Mouse (Mus musculus) embryo, embryonic 10.5 days (tissue): ENCODE results near the gene Chka.

Source experiments
- DNase-seq: peaks from one replicate; pipeline ENCODE4 v3.0.0-alpha.2; 2015; ENCODE audit warnings: low spot score

Chka gene

DNA sequence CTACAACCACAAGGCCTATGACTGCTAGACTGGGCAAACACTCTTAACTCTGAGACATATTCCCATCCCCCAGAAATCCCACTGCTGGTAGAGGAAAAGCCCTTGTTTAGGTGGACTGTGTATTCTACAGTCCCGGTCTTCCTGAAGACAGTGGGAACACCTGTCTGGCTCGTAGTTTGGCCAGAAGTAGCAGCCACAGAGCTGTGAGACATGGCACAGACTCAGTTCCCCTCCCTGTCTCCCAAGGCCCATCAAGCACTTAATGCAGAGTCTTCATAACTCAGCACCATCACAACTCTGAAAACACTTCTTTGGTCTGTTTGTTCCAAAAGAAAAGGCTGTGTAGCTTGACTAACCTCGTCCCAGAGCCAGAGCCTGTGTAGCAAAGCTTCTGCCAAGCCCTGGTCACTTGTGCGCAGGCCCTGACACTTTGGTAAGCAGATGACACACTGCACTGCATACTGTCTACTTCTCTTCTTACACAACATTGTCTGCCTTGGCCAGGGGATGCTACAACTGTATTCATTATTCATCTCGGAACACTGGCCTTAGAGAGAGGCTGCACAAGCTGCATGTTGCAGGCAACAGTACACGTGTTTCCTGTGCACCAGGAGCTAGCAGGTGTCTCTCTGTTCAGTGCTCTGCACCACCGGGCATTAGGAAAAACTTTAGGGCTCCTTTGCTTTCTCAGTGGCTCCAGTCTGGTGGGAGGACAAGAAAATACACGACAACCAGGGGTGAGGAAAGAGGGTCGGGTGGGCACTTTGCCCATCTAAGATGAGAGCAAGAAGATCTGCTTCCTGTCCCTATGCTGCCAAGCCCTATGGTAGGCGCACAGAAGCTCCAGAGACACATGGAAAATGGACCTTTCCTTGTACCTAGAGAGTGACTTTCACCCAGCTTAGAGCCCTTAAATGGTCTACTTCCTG lies 4.6 kb upstream of the Chka start:
- no peak for DNase-seq

DNA sequence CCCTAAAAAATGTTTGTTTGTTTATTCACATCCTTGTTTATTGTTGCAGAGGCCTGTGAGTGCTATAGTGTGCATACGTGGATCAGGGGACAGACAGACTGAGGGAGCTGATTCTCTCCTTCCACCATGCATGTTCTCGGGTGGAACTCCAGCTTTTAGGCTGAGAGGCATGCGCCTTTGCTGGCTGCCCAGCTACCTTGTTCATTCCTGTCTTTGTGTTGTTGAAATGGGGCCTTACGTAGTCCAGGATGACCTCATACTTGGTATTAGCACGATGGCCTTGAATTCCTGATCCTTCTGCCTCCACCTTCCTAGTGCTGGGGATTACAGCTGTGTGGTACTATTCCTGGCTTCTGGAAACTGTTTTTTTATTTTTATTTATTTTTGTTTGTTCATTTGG lies 3.9 kb upstream of the Chka start:
- no peak for DNase-seq

DNA sequence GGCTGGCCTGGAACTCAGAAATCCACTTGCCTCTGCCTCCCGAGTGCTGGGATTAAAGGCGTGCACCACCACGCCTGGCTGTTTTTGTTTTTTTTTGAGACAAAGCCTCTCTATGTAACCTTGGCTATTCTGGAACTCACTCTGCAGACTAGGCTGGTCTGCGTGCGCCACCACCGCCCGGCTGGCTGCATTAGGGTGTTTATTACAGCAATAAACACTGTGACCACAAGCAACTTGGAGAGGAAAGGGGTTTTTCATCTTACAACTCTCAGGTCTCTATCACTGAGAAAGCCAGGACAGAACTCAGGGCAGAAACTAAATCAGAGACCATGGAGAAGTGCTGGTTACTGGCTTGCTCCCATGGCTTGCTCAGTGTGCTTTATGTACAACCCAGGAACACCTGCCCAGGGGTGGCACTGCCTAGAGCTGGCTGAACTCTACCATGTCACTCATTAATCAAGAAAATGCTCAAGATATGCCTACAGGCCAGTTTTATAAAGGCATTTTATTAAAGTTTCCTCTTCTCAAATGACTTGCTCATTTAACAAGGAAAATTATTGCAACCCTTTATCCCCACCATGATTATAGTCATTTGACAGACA lies 3.3 kb upstream of the Chka start:
- no peak for DNase-seq

DNA sequence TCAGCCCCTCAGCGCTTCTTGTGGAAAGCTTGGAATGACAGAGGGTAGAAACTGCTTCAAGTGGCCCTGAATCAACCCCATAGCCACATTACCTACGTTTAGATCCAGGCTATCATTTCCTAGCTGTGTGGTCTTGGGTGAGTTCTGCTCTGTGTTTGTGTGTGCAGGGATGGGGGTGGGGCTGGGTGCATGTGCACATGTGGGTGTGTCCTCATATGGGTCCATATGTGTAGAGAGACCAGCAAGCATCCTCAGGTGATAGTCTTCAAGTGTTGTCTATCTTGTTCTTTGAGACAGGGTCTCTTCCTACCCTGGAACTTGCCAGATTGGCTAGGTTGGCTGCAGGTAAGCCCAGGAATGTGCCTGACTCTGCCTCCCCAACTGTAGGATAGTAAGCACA lies 2.3 kb upstream of the Chka start:
- DNase-seq: no peak

DNA sequence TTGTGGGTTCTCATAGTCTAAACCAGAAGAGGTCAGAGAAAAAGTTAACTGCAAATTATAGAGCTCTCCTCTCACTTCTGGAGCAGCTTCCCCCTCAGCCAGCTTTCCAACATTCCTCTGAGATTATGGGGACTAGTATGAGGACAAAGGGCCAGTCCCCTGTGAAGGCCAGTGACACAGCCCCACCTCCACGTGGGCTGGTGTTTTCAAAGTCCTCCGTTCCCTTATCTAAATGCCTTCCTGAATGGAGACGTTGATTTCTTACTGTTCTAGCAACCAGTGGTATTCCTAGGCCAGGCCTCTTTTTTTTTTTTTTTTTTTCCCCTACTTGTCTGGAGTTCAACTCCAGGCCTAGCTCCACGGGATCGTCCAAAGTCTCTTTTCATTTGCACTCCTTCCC lies 1.5 kb upstream of the Chka start:
- DNase-seq: no peak

DNA sequence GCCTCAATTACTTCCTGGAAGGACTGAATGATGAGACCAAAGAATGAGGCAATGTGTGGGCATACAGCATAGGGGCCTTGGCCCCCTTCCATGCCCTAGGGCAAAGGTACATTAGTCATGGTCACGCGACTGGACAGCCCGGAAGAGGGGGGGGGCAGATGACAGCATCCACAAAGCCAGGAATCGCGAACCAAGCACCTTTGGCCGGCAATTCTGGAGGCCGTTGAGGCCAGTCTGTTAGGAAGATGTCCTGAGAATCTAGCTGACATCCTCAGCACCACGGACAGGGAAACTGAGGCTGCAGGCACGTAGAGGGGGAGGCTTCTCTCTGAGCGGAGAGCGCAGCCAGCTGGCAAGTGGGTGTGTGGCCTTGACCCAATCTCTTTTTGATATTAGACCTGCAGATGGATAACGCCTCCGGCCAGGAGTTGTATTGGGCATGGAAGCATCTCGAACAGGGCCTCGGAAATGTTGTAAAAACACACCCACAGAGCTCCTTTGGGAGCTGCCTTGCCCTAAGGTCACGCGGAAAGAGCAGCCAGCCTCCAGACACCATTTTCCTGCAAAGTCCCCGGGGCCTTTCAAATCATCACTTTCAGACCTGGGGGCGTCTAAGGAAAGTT lies 615 bp upstream of the Chka start:
- peak; percentile 51 for DNase-seq

DNA sequence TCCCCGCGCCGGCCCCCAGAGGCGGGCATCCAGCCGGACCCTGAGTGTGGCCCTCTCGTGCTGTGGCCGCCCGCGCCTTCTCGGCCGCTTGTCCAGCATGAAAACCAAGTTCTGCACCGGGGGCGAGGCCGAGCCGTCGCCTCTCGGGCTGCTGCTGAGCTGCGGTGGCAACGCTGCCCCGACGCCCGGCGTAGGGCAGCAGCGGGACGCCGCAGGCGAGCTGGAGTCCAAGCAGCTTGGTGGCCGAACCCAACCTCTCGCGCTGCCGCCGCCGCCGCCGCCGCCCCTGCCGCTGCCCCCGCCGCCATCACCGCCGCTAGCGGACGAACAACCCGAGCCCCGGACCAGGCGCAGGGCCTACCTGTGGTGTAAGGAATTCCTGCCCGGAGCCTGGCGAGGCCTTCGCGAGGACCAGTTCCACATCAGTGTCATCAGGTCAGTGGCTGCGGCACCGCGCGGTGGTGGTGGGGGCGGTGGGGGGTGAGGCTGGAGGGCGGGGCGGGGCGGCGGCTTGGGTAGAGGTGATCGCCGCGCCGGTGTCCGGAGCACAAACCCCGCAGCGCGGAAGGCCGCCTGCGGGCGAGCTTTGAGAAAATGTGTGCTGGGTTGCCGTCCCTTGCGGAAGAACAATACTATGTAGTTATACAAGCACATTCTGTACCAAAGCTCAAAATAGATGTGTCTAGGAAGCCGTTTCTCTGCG lies 557 bp downstream of the Chka start:
- peak; percentile 65 for DNase-seq

DNA sequence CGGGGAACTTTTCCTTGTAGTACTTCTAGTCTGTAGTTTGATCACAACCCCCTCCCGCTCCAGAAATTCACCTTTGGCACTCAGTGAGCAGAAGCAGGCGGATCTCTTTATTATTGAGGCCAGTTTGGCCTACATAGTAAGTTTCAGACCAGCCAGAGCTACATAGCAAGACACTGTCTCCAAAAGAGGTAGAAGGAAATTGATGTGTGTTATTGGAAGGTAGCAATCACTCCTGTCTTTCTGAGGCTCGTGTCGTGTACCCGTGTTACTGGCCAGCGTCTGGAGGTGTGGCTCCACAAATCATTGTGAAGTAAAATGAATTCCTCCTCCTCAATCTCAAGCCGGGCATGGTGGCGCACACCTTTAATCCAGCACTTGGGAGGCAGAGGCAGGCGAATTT lies 1.5 kb downstream of the Chka start:
- DNase-seq: no peak

DNA sequence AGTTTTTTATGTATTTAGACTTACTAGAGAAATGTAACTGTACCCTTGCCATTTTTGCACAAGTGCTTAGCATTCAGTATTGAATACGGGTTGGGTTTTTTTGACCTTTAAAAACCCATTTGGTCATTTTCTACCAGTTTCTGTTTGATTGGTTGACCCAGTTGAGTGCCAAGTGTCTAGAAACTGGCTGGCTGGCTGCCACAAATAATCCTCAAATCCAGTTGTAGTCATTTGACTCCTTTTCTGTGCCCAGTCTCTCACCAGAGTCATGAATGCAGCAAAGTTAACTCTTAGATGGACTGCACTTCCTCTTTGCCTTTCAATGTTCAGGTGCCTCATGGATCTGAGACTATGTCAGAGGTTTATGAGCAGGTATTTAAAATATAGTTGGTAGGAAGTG lies 2.3 kb downstream of the Chka start:
- DNase-seq: no peak

DNA sequence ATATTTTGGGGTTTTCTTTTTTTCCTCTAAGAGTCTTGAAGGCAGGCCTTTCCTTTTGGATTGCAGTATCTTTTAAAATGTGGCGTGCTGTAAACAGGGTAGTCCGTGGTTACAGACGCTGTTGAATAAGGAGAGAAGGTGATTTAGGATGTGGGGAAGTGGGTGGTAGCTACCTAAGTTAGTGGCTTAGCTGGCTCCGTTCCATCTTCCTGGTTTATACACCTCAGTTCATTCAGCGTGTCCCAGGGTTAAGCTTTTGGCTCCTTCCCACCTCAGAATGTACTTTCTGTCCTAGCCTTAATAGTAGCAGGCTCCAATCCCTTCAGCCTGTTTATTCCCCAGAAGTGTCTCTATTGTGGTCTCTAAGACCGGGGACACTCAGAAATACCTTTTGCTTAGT lies 3.5 kb downstream of the Chka start:
- no peak for DNase-seq

DNA sequence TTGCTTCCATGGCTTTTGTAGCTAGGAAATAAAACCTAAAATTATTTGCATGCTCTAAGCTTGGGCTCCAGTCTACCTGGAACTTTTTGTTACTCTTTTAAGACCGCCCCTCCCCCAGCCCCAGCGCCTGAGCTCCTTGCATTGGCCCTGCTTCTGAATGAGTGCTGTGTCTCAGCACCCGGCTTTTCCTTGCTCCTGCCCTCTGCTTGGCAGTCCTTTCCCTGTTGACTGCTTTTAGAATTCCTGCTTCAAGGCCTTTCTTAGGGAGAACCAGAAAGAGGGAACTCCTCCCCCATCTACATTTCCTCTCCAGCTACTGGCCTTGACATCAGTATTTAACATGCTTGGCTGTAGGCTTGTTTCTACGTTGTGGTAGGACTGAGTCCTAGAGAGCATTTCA lies 4.0 kb downstream of the Chka start:
- DNase-seq: no peak

DNA sequence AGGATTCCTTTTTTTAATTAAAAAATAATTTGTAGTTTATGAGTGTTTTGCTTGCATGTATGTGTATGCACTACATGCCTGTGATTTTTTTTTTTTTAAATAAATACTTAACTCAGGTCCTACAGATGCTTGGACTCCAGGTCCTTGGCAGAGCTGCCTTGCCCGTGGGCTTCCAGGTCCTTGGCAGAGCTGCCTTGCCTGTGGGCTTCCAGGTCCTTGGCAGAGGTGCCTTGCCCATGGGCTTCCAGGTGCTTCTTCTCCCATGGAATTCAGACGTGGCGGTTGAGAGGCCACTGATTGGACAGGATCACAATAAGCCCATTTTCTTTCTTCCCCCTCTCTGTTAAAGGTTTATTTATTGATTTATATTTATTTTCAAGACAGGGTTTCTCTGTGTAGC lies 5.6 kb downstream of the Chka start:
- no peak for DNase-seq

DNA sequence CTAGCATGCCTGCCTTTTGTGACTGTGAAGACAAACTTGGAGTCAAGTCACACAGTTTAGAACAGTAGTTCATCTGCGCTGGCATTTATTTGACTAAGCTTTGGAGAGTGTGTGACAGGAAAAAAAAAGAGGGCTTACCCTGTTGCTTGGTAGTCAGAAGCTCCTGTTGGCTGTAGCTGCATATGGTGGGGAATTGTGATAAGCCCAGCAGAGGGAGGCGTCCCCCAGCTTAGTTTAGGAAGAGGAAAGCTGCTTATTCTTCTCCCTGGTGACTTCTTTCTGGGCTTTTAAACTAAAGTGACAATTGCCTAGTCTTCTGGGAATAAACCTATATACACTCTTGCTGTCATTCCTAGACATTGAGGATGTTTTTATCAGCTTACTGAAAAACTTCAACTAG lies 11.1 kb downstream of the Chka start:
- no peak for DNase-seq

DNA sequence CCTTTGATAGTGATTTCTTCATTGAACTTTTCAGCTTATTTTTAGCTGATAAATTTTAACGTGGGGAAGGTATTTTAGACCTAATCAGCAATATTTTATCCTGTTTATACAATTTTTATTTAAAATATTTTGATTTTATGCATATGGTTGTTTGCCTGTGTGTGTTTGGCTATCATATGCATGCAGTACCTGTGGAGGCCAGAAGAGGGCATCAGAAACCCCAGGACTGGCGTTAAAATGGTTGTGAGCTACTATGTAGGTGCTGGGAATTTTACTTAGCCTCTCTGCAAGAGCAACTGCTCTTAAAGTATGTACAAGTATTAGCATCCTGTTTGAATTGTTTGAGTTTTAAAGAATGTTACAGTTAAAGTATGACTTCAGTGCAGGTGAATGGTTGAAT lies 13.4 kb downstream of the Chka start:
- DNase-seq: no peak

DNA sequence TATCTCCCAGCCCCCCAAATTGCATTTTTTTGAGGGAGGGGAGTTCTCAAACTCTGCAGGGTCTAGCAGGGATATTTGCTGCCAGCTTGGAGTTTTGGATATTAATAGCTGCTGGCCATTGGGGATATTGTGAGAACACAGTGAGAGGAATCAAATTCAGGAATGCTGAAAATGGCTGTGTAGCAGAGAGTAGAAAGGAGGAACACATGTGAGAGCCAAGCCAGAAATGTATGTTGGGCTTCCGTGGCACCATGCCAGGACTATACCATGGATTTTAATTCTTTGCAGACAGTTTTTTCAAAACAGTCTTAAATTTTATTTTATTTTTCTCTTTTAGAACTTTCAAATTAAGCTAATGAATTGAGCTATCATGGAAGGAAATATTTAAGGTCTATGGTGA lies 16.7 kb downstream of the Chka start:
- DNase-seq: no peak

DNA sequence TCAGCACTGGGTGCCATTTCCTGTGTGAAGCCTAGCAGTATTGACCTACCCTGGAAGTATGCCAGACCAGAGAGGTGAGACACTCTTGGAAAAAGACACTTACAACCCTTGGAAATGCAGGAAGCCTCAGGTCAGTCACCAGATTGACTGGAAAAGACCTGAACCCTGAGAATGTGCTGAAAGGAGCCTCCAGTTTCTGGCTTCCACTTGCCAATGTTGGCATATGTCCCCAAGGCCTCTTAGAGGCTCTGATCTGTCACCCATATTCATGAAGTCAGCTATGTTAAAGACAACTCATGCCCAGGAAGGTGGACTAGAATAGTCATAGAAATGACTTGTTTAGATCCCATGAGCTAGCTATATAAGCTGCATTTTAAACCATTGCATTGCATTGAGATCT lies 19.9 kb downstream of the Chka start:
- DNase-seq: no peak

DNA sequence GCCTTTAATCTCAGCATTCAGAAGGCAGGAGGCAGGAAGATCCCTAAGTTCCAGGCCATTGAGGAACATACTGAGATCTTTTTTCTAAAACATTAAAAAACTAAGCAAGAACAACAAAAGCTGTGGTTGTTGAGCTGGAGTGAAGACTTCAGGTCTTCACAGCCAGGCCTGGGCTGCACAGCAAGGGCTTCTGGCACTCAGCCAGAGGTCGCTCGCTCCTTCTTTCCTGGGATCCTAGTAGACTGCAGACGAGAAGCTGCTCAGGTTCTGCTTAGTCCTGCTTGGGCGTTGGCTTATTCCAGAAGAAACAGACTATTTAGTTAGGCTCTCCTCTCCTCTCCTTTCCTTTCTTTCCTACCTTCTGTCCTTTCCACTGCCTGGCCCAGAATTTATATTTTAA lies 20.8 kb downstream of the Chka start:
- no peak for DNase-seq

DNA sequence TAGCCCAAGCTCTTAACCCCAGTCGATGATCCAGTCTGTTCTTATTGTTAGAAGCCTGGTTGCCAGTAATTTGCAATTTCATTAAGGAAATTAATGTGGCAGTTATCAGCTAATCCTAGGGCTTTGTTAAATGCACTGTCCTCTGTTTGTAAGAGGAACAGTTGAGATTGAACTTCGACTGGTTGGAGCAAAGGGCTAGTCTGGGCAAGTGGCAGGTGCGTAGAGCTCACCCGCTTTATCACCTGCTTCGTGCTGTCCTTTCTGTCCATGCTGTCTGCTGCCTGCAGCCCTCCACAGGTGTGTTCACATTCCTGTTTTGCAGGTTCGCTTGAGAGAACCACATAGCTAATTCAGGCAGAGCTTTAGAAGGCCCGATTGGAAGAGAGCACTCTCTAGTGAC lies 23.5 kb downstream of the Chka start:
- no peak for DNase-seq

DNA sequence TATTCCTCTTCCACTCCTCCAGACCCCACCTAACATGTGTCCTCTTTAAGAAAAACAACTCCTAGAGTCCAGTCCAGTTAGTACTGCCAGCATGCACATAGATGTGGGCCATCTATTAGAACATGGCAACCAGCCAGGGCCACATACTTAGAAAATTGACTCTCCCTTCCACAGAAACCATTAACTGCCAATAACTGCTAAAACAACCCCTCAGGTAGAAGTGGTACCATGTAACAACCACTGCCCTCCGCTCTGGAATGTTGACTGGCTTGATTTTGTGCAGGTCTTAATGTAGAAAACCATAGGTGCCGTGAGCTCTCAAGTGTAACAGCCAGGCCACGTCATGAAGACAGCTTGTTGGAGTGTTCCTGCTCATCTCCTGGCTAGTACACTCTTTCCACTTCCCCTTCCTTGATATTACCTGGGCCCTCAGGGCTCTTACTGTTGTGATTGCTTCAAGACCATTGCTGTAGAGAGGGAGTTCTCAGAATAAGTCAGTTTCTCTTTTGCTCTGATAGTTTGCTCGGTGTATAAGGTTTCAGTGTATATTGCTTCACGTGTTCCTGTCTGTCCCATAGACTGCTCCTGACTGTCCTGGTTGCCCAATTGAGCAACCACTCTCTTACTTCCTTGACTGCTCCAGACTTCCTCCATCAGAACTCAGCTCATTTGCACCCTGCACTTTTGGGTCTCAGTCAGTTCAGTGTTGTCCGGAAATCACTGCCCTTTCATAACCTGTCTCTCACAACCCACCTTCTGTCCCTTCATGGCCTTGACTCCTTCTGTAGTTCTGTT lies 28.7 kb downstream of the Chka start:
- no peak for DNase-seq

DNA sequence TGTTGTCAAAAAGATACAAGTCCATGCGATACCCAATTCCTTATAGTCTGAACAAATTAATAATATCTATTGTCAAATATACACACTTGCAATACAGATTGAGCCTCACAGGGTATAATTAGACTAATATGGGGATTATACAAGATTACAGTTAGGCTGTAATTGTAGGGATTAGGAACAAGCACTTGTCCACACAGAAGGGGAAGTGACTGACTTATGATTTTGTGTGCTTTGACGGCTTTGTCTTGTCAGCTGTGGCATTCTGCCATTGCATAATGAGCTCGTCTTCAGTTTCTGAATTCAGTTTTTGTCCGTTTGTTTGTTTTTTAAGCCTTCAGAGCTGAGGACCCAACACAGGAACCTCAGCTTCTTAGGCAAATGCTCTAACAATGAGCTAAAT lies 30.6 kb downstream of the Chka start:
- DNase-seq: no peak

DNA sequence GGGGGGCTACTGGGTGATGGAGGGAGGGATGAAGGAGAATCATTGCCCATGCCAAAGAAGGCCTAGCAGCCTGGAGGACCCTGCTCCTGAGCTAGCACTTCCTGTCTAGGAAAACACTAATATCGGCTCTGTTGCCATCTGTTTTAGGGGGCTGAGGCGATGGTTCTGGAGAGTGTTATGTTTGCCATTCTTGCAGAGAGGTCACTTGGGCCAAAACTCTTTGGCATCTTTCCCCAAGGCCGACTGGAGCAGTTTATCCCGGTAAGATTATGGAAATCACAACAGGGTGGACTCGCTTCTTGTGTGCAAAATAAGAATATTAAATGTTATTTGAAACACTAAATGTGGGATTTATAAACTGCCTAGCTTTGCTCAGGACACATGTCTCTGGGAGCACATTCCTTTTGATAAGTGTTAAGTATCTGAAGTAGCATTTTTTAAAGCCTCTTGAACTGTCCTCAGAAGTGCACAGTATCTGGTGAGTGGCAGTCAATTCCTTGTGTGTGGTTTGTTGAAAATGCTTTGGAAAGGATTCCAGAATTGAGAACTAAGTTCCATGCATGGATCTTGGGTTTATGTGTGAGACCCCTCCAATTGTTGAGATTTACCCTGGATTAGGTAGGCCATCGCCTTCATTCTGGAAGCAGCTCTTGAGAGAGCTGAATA lies 32.9 kb downstream of the Chka start:
- DNase-seq: no peak
